Mouse (Mus musculus): Measurements from ENCODE around the gene Capns1. TPM values are rescaled to one million over a fixed set of nuclear protein-coding genes. Genes with fewer than 3 reads are reported as not detected.
A peak's percentile ranks its signal among the peaks of the same experiment; 100 is the strongest.
"Not testable (repeated sequence)": the region's sequence is repeated elsewhere in the genome, so short reads cannot be mapped to it uniquely, and the experiment has no call there.

The Capns1 gene
- polyA plus RNA-seq (2014; fragmentation: Nextera tagmentation; extraction: Ambion mirVana): 81.9 and 85.4 TPM in 2 replicates

DNA sequence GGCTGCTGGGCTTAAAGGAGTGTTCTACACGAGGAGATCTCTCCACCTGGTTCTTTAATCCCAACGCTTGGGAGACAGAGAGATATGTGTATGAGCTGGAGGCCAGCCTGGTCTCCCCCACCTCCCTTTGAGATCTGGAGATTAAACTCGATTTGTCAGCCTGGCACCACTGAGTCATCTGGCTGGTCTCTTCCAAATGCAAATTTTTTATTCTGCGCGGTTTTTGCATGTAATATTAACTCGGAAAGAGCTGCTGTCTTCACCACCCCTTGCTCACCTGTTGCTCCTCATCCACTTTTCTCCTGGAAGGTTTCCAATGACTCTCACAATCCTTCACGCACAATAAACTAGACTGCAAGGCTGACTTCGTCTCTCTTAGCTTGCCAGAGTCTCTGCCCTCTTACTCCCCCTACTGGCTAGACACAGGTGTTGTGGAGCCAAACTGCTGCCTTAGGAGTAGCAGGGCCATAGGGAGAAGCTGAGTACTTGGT, at the start of gene Capns1:
Gene Capns1 (minus strand): TSS at position 331 of the 491 bp plus-strand sequence.
- Histone ChIP-seq H3K4me3 (ENCODE audit: low read depth, low read length) (no peak within 1 kb of the TSS), H3K4me1 (replicated peaks; ENCODE audit: control insufficient read depth, insufficient read depth, low read length) (peaks cover 7% of the 10 kb centered on the region), H3K9ac (ENCODE audit: low read length) (no peak within 1 kb of the TSS), H3K27me3 (replicated peaks; ENCODE audit: control insufficient read depth, insufficient read depth, low read length) (no peaks in the 10 kb centered on the region), H3K9me3 (ENCODE audit: control insufficient read depth, low read length) (no peaks in the 10 kb centered on the region), H3K4me2 (ENCODE audit: low read length) (peak within 1 kb of the TSS; percentile 27; the same call in 1 of the 2 replicates), H3K36me3 (ENCODE audit: control insufficient read depth, insufficient read depth, low read length) (no peaks in the 10 kb centered on the region), H3K27ac (ENCODE audit: low read depth) (no peak within 1 kb of the TSS; the same call in 1 of the 2 replicates)
- 7% methylated on average over 8 of the region's 8 CpGs for WGBS
- ATAC-seq (replicated peaks; ENCODE audit: low FRiP score, low TSS enrichment, low read depth) (no peak), DNase-seq (ENCODE audit: low spot score) (peak; percentile 81)

DNA sequence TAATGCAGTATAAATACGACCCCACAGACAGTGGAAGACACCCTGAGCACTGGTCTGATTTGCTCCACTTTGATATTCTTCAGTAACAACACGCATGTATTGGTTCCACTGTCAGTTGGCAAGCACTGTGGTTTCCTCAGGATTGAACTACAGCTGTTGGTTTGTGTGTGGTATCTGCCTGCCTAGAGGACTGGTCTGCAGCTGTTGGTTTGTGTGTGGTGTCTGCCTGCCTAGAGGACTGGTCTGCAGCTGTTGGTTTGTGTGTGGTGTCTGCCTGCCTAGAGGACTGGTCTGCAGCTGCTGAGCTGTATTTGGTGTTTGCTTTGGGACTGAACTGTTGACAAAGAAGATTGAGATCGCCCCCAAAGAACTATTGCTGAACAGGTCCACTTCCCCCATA, 38.8 kb upstream of the Capns1 start:
- H3K4me1 ChIP-seq (replicated peaks; ENCODE audit: control insufficient read depth, insufficient read depth, low read length); H3K9ac ChIP-seq (ENCODE audit: low read length); H3K4me3 ChIP-seq (ENCODE audit: low read depth, low read length); H3K9me3 ChIP-seq (ENCODE audit: control insufficient read depth, low read length); H3K4me2 ChIP-seq (ENCODE audit: low read length); DNase-seq (ENCODE audit: low spot score); H3K27ac ChIP-seq (ENCODE audit: low read depth); ATAC-seq (replicated peaks; ENCODE audit: low FRiP score, low TSS enrichment, low read depth); H3K27me3 ChIP-seq (replicated peaks; ENCODE audit: control insufficient read depth, insufficient read depth, low read length): not testable (repeated sequence)
- 80% methylated on average over 3 of the region's 3 CpGs for WGBS
- H3K36me3 ChIP-seq (ENCODE audit: control insufficient read depth, insufficient read depth, low read length): peaks cover 28% of the 10 kb centered on the region

DNA sequence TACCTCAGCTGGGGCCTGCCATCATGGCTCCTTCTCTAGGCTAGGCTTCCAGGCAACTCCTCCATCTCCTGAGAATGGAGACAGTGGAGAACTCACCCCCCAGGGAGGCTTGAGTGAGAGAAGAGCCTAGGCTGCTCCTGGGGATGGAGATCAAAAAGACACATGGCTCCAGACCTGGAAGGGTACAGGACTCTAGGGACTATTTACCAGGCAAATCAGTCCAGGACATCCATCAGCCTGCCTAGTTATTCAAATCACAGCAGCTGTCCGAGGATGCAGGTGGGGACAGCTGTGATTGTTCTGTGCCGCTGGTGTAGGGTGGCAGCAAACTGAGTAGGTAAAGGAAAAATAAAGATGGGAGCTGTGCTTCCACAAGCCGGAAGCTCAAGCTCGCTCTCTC, 37.0 kb upstream of the Capns1 start, which contains the start of gene Ovol3:
Gene Ovol3 (minus strand): TSS at position 101 of the 400 bp plus-strand sequence.
- H3K4me2 ChIP-seq (ENCODE audit: low read length): no peak within 1 kb of the TSS
- no peak within 1 kb of the TSS for H3K9ac ChIP-seq (ENCODE audit: low read length)
- H3K27ac ChIP-seq (ENCODE audit: low read depth): no peak within 1 kb of the TSS
- no peak for ATAC-seq (replicated peaks; ENCODE audit: low FRiP score, low TSS enrichment, low read depth)
- peaks cover 18% of the 10 kb centered on the region; the same call in 1 of the 2 replicates for H3K36me3 ChIP-seq (ENCODE audit: control insufficient read depth, insufficient read depth, low read length)
- peaks cover 5% of the 10 kb centered on the region for H3K4me1 ChIP-seq (replicated peaks; ENCODE audit: control insufficient read depth, insufficient read depth, low read length)
- no peaks in the 10 kb centered on the region for H3K9me3 ChIP-seq (ENCODE audit: control insufficient read depth, low read length)
- H3K27me3 ChIP-seq (replicated peaks; ENCODE audit: control insufficient read depth, insufficient read depth, low read length): no peaks in the 10 kb centered on the region
- DNase-seq (ENCODE audit: low spot score): no peak
- H3K4me3 ChIP-seq (ENCODE audit: low read depth, low read length): no peak within 1 kb of the TSS
- 86% methylated on average over 4 of the region's 4 CpGs for WGBS

DNA sequence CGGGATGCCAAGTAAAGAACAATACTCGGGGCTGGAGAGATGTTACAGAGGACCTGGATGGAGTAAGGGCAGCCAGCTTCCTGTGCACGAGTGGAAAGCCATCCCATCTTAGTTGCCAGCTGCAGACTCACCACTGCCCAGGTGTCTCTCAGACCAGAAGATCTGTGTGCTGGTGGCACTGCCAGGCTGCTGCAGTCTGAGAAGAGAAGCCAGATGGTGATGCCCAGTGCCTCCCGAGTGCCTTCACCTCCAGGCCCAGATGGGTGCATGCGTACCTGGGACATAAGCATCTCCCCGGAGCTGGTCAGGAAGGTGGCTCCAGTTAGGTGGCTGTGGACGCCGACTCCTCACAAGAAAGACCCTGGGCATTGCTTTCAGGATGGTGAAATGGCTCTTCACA, 36.5 kb upstream of the Capns1 start:
- Histone ChIP-seq H3K36me3 (ENCODE audit: control insufficient read depth, insufficient read depth, low read length) (peaks cover 16% of the 10 kb centered on the region; the same call in 1 of the 2 replicates), H3K9ac (ENCODE audit: low read length) (no peak overlapping the region), H3K9me3 (ENCODE audit: control insufficient read depth, low read length) (no peaks in the 10 kb centered on the region), H3K27me3 (replicated peaks; ENCODE audit: control insufficient read depth, insufficient read depth, low read length) (no peaks in the 10 kb centered on the region), H3K4me2 (ENCODE audit: low read length) (no peak overlapping the region), H3K4me3 (ENCODE audit: low read depth, low read length) (no peak overlapping the region), H3K27ac (ENCODE audit: low read depth) (no peak overlapping the region), H3K4me1 (replicated peaks; ENCODE audit: control insufficient read depth, insufficient read depth, low read length) (peaks cover 6% of the 10 kb centered on the region)
- ATAC-seq (replicated peaks; ENCODE audit: low FRiP score, low TSS enrichment, low read depth): no peak
- no peak for DNase-seq (ENCODE audit: low spot score)
- WGBS: 91% methylated on average over 8 of the region's 8 CpGs

DNA sequence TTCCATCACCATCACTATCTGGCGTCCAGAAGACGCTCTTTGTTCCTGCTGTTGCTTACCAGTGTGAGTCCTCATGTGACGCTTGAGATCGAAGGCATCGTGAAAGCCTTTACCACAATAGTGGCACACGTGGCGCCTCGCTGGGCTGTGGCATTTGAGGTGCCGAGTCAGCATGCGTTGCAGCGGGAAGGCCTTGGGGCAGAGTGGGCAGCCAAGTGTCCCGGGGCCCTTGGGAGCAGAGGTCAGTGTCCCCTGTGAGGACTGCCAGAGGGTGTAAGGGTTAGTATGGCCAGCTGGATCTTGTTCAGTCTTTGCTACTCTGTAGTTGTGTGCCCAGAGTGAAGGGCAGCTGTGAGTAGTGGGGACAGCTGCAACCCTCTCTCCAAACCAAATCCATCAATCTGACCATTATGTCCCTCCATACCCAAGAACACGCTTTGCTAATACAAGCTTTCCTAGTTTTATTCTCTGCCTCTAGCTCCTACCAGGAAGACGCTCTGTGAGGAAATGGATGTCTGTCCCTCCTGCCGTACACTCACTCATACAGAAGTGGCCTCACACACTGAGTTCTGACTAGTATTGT, 35.8 kb upstream of the Capns1 start:
- ATAC-seq (replicated peaks; ENCODE audit: low FRiP score, low TSS enrichment, low read depth) (no peak), DNase-seq (ENCODE audit: low spot score) (no peak)
- Histone ChIP-seq H3K27me3 (replicated peaks; ENCODE audit: control insufficient read depth, insufficient read depth, low read length) (no peaks in the 10 kb centered on the region), H3K9me3 (ENCODE audit: control insufficient read depth, low read length) (no peaks in the 10 kb centered on the region), H3K27ac (ENCODE audit: low read depth) (no peak overlapping the region), H3K9ac (ENCODE audit: low read length) (no peak overlapping the region), H3K36me3 (ENCODE audit: control insufficient read depth, insufficient read depth, low read length) (peaks cover 15% of the 10 kb centered on the region; the same call in 1 of the 2 replicates), H3K4me2 (ENCODE audit: low read length) (no peak overlapping the region), H3K4me3 (ENCODE audit: low read depth, low read length) (no peak overlapping the region), H3K4me1 (replicated peaks; ENCODE audit: control insufficient read depth, insufficient read depth, low read length) (peaks cover 6% of the 10 kb centered on the region)
- 95% methylated on average over 15 of the region's 15 CpGs for WGBS

DNA sequence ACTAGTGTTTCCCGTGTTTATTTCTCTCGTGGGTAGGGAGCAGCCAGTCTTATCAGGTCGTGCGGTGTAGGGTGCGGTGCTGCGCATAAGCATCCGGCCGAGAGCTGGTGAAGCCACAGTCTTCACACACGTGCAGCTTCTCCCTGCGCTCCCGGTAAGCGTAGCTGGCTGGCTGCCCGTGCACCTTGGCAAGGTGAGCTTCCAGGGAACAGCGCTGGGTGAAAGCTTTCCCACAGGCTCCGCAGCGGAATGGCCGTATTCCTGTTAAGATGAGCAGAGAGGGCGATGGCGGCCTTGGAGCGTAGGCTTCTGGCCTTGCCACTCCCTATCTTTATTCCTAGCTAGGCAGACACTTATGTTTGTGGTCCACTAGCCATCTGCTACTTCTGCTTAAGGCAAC, 34.8 kb upstream of the Capns1 start:
- Histone ChIP-seq H3K27me3 (replicated peaks; ENCODE audit: control insufficient read depth, insufficient read depth, low read length) (no peaks in the 10 kb centered on the region), H3K4me2 (ENCODE audit: low read length) (peak overlapping the region; percentile 82; the same call in 1 of the 2 replicates), H3K4me1 (replicated peaks; ENCODE audit: control insufficient read depth, insufficient read depth, low read length) (peaks cover 6% of the 10 kb centered on the region), H3K9ac (ENCODE audit: low read length) (no peak overlapping the region), H3K27ac (ENCODE audit: low read depth) (no peak overlapping the region), H3K36me3 (ENCODE audit: control insufficient read depth, insufficient read depth, low read length) (peaks cover 21% of the 10 kb centered on the region; the same call in 1 of the 2 replicates), H3K9me3 (ENCODE audit: control insufficient read depth, low read length) (no peaks in the 10 kb centered on the region), H3K4me3 (ENCODE audit: low read depth, low read length) (no peak overlapping the region)
- ATAC-seq (replicated peaks; ENCODE audit: low FRiP score, low TSS enrichment, low read depth) (no peak), DNase-seq (ENCODE audit: low spot score) (no peak)
- 86% methylated on average over 20 of the region's 20 CpGs for WGBS

DNA sequence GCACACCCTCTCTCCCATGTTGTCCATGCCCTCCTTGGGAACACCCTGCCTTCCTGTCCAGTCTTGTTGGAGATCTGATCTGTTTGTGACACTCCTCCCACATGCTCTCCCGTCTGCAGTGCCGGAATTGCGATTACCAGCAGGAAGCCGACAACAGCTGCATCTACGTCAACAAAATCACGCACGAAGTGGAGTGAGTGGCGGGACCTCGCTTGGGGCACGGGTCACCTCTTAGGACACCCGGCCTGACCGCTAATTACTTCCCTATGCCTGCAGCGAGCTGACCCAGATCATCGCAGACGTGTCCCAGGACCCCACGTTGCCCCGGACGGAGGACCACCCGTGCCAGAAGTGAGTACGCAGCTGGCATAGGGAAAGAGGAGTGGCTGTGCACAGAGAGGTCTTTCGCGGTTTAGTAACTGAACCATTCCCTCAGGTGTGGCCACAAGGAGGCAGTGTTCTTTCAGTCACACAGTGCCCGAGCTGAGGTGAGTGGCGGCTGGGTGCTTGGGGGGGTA, 34.1 kb upstream of the Capns1 start:
- DNase-seq (ENCODE audit: low spot score) (peak; percentile 81), ATAC-seq (replicated peaks; ENCODE audit: low FRiP score, low TSS enrichment, low read depth) (peak; percentile 14)
- Histone ChIP-seq H3K4me1 (replicated peaks; ENCODE audit: control insufficient read depth, insufficient read depth, low read length) (peaks cover 6% of the 10 kb centered on the region), H3K9me3 (ENCODE audit: control insufficient read depth, low read length) (no peaks in the 10 kb centered on the region), H3K4me2 (ENCODE audit: low read length) (peak overlapping the region; percentile 82), H3K9ac (ENCODE audit: low read length) (peak overlapping the region; percentile 74), H3K36me3 (ENCODE audit: control insufficient read depth, insufficient read depth, low read length) (peaks cover 24% of the 10 kb centered on the region; the same call in 1 of the 2 replicates), H3K27ac (ENCODE audit: low read depth) (peak overlapping the region; percentile 96), H3K27me3 (replicated peaks; ENCODE audit: control insufficient read depth, insufficient read depth, low read length) (no peaks in the 10 kb centered on the region), H3K4me3 (ENCODE audit: low read depth, low read length) (peak overlapping the region; percentile 77)
- WGBS: 3% methylated on average over 24 of the region's 24 CpGs

DNA sequence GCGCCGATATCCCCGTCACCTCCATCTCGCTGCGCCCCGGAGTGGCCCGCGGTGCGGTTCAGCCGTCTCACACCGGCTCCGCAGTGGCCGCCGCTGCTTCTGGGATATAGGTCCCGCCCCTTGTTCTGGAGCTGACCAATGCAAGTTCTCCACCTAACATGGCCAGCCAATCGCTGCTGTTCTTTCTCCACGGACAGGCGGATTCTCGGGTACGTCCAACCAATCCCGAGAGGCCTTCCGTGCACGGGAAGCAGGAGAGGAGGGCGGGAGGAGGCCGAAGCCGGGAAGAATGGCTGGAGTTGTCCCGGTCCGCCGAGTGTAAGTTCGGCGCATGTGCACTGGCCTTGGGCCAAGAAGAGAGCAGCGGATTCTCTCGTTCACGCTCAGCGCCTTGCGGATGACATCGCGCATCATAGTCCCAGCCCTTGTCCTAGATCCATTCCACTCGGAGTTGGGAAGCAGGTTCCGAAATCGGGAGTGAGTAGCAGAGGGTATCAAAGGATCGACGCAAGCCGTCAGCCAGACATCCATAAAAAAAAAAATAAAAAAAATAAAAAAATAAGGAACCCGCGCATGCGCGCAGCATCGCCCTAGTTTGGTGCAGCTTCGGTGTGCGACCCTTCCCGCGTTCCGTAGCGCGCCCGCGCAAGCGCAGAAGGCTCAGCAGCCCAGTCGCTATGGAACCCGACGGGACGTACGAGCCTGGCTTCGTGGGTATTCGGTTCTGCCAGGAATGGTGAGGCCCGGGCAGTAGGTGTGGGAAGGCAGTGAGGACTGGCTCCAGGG, 33.3 kb upstream of the Capns1 start, which contains the start of the genes Polr2i and Tbcb:
Gene Polr2i (plus strand): TSS at position 280 of the 786 bp plus-strand sequence.
Gene Tbcb (minus strand): TSS at position 604 of the 786 bp plus-strand sequence.
- ATAC-seq (replicated peaks; ENCODE audit: low FRiP score, low TSS enrichment, low read depth) (peak; percentile 94), DNase-seq (ENCODE audit: low spot score) (peak; percentile 96)
- H3K4me2 ChIP-seq (ENCODE audit: low read length): peak within 1 kb of the TSS; percentile 82
- peaks cover 6% of the 10 kb centered on the region for H3K4me1 ChIP-seq (replicated peaks; ENCODE audit: control insufficient read depth, insufficient read depth, low read length)
- H3K4me3 ChIP-seq (ENCODE audit: low read depth, low read length): peak within 1 kb of the TSS; percentile 77
- peak within 1 kb of the TSS; percentile 74 for H3K9ac ChIP-seq (ENCODE audit: low read length)
- H3K27me3 ChIP-seq (replicated peaks; ENCODE audit: control insufficient read depth, insufficient read depth, low read length): no peaks in the 10 kb centered on the region
- peaks cover 32% of the 10 kb centered on the region for H3K36me3 ChIP-seq (ENCODE audit: control insufficient read depth, insufficient read depth, low read length)
- no peaks in the 10 kb centered on the region for H3K9me3 ChIP-seq (ENCODE audit: control insufficient read depth, low read length)
- WGBS: under 1% methylated on average over 67 of the region's 67 CpGs
- peak within 1 kb of the TSS; percentile 96 for H3K27ac ChIP-seq (ENCODE audit: low read depth)

All from intestine, embryonic 14.5 days (tissue).